Mouse (Mus musculus) cerebellum, adult 9-10 months (tissue): ENCODE measurements around the gene Ankrd13b.
A peak's percentile ranks its signal among the peaks of the same experiment; 100 is the strongest.

ENCODE experiments used
- DNase-seq: peaks from one replicate; pipeline ENCODE4 v3.0.0; 2022

Ankrd13b gene

GRCm38 (mm10) chr11:77491502-77492291, 2.2 kb upstream of the Ankrd13b start:
- peak; percentile 75 for DNase-seq

GRCm38 (mm10) chr11:77491123-77491501, 1.6 kb upstream of the Ankrd13b start:
- DNase-seq, result peak; percentile 90

GRCm38 (mm10) chr11:77490451-77490850, 973 bp upstream of the Ankrd13b start:
- no peak for DNase-seq

GRCm38 (mm10) chr11:77488771-77489581, 502 bp downstream of the Ankrd13b start:
- peak; percentile 66 for DNase-seq

- peak; percentile 78 for DNase-seq
These were observed 2.7 kb downstream of the Ankrd13b start for GRCm38 (mm10) chr11:77486798-77487197.

- no peak for DNase-seq
These were observed 4.2 kb downstream of the Ankrd13b start for GRCm38 (mm10) chr11:77485229-77485628.

- DNase-seq, result no peak
These were observed 5.8 kb downstream of the Ankrd13b start for GRCm38 (mm10) chr11:77483510-77484255.

GRCm38 (mm10) chr11:77483043-77483442, 6.4 kb downstream of the Ankrd13b start:
- DNase-seq, result peak; percentile 54

- DNase-seq, result no peak
These were observed 12.6 kb downstream of the Ankrd13b start for GRCm38 (mm10) chr11:77476895-77477294.

- DNase-seq, result no peak
These were observed 13.3 kb downstream of the Ankrd13b start for GRCm38 (mm10) chr11:77476216-77476615.

GRCm38 (mm10) chr11:77472775-77473174, 16.7 kb downstream of the Ankrd13b start:
- no peak for DNase-seq

GRCm38 (mm10) chr11:77471407-77471806, 18.1 kb downstream of the Ankrd13b start:
- DNase-seq, result no peak

- no peak for DNase-seq
These were observed 21.1 kb downstream of the Ankrd13b start for GRCm38 (mm10) chr11:77468397-77468796.

GRCm38 (mm10) chr11:77467784-77468183, 21.7 kb downstream of the Ankrd13b start:
- peak; percentile 79 for DNase-seq

- DNase-seq, result no peak
These were observed 22.3 kb downstream of the Ankrd13b start for GRCm38 (mm10) chr11:77467157-77467556.

GRCm38 (mm10) chr11:77466544-77466943, 22.9 kb downstream of the Ankrd13b start:
- no peak for DNase-seq

- DNase-seq, result no peak
These were observed 24.4 kb downstream of the Ankrd13b start for GRCm38 (mm10) chr11:77465111-77465510.

GRCm38 (mm10) chr11:77464684-77465083, 24.8 kb downstream of the Ankrd13b start:
- no peak for DNase-seq

- DNase-seq, result no peak
These were observed 25.7 kb downstream of the Ankrd13b start for GRCm38 (mm10) chr11:77463786-77464185.

- DNase-seq, result no peak
These were observed 26.4 kb downstream of the Ankrd13b start for GRCm38 (mm10) chr11:77463101-77463445.

- no peak for DNase-seq
These were observed 27.0 kb downstream of the Ankrd13b start, which contains the start of gene Coro6 for GRCm38 (mm10) chr11:77462283-77463100. Gene Coro6, plus strand, starts transcription at chr11:77462411.

GRCm38 (mm10) chr11:77461856-77462255, 27.6 kb downstream of the Ankrd13b start:
- no peak for DNase-seq
